Mouse (Mus musculus): ENCODE results near the gene Rabl6. TPM values are rescaled to one million over a fixed set of nuclear protein-coding genes. Genes with fewer than 3 reads are reported as not detected.

The Rabl6 gene
- polyA plus RNA-seq, 1 experiment from 2014 or later, result 56.4 TPM

DNA sequence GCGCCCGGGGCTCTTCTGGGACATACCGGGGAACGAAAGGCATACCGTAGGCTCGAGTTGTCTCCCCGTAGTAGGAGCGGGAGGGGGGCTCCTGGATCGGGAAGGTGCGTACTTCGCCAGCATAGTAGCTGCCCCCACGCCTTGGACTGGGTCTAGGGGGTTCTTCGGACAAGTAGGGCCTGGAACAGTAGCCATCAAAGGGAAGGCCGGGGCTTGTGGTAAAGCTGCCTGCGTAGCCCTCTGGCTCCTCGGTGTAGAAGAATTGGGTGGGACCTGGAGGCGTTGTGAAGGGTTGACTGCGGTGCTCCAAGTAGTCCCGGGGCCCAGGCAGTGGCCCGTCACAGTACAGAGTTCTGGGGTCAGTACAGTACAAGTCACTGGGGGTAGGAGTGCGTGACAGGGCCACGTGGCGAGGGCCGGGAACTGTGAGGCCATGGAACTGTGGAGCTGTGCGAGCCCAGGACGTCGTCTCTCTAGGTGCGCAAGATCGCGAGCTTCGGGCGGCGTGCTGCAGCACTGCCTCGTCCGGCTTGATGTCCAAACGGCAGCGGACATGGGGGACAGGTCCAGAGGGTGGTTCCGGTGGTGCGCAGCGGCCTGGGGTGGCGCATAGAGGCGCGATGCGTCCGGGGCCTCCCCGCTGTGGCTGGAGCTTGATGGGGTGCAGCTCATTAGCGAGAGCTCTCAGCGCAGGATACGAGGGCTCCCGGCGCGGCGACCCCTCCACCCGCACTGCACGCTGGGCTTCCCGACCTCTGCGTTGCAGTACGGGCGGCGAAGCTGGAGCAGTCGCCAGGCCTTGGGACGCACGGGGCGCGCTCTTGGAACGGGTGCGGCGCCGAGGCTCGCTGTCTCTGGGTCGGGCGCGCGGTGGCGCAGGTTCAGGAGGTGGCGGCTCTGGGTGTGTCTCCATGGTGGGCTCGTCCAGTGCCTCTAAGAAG is 29.3 kb downstream of the Rabl6 start:
- WGBS, result 4% methylated on average over 77 of the region's 77 CpGs
- Histone ChIP-seq H3K9ac (ENCODE audit: low read length) (no peak overlapping the region), H3K27ac (ENCODE audit: low read length) (no peak overlapping the region), H3K4me3 (replicated peaks; ENCODE audit: low read length) (peak overlapping the region; percentile 29), H3K9me3 (replicated peaks; ENCODE audit: control insufficient read depth, low read length) (no peaks in the 10 kb centered on the region), H3K36me3 (ENCODE audit: control insufficient read depth, insufficient read depth, low read length) (peaks cover 1% of the 10 kb centered on the region; the same call in 1 of the 2 replicates), H3K4me1 (ENCODE audit: control insufficient read depth, insufficient read depth, low read length) (peaks cover 48% of the 10 kb centered on the region), H3K4me2 (ENCODE audit: low read depth, low read length) (peak overlapping the region; percentile 48), H3K27me3 (ENCODE audit: control insufficient read depth, insufficient read depth, low read length) (peaks cover 49% of the 10 kb centered on the region)
- ATAC-seq (ENCODE audit: insufficient read depth, low FRiP score), result no peak

GRCm38 (mm10) chr2:25577951-25578795 is 30.1 kb downstream of the Rabl6 start:
- H3K9me3 ChIP-seq (replicated peaks; ENCODE audit: control insufficient read depth, low read length), result no peaks in the 10 kb centered on the region
- H3K36me3 ChIP-seq (ENCODE audit: control insufficient read depth, insufficient read depth, low read length), result no peaks in the 10 kb centered on the region; the same call in 1 of the 2 replicates
- no peak for ATAC-seq (ENCODE audit: insufficient read depth, low FRiP score)
- H3K4me2 ChIP-seq (ENCODE audit: low read depth, low read length), result peak overlapping the region; percentile 39
- H3K4me3 ChIP-seq (replicated peaks; ENCODE audit: low read length), result peak overlapping the region; percentile 29
- H3K27ac ChIP-seq (ENCODE audit: low read length), result no peak overlapping the region
- 7% methylated on average over 75 of the region's 75 CpGs for WGBS
- H3K9ac ChIP-seq (ENCODE audit: low read length), result peak overlapping the region; percentile 47; the same call in 1 of the 2 replicates
- H3K27me3 ChIP-seq (ENCODE audit: control insufficient read depth, insufficient read depth, low read length), result peaks cover 49% of the 10 kb centered on the region
- H3K4me1 ChIP-seq (ENCODE audit: control insufficient read depth, insufficient read depth, low read length), result peaks cover 55% of the 10 kb centered on the region

DNA sequence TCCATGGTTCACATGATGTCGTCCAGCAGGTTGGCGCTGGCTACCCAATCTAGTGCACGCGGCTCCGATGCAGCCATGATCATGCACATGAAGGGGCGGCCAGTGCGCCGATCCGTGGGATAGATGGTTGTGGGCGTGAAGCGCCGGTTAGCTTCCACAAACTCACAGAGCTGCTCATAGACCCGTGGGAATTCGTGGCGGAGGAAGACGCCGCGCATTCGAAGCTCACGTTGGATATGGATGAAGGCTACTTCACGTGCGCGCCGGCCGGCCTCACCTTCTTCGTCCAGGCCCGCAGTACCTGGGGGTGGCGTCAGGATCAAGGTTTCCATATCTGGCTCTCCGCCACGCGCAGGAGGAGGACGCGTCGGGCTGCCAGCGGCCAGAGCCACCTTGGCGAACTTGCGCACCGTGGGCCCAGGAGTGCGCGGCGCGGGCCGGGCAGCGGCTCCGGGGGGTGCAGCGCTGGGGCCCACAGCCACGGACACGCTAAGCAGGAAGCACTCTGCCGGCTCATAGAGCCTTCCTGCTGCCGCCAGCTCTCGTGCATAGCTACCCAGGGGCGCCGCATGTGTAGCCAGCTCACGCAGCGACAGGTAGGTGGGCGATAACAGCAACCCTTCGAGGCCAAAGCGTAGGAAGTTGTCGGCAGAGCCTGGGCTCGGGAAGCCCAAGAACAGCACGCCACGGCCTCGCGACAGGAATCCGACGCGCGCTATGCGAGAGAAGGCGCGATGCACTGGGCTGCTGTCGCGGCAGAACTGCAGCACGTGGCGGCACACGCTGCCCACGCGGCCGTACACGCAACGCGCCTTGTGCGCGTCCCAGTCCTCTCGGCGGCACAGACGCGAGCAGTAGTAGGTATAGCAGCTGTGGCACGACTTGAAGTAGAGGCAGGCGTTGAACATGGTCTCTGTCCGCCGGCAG is 31.1 kb downstream of the Rabl6 start:
- H3K9ac ChIP-seq (ENCODE audit: low read length), result peak overlapping the region; percentile 47; the same call in 1 of the 2 replicates
- H3K4me1 ChIP-seq (ENCODE audit: control insufficient read depth, insufficient read depth, low read length), result peaks cover 49% of the 10 kb centered on the region

DNA sequence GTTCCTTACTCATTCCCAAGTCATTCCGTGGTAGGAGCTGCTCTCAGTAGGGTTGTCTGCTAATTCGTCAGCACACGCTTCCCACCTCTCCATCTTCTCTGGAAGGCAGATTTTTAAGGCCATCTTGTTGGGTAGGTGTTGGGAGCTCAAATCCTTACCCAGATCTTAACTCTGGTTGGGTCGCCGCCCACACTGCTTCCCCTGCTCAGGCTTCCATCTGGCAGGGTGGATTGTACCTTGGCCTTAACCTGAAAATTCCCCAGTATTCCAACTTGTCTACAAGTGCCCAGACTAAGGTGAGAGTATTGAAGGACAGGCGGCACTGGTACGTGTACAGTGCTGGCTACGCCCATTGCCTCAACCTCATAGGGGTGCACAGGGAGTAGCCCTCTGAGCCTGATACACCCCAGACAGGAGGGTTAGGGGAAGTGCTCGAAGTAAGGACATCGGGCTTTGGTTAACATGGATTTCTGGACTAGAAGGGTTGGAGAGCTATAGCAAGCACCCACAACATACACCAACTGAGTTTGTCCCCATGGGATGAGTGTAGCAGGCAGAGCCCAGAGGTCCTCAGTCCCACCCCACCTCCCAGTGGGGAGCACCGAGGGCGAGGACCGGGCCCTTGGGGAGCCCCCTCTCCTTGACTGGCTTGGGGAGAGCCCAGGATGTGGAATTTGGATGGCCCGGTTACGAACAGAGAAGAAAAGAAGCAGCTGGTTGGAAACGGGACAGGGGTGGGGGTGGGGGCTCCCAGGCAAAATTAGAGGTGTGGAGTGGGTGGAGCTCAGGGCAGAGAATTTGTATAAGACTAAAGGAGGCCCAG is 32.1 kb downstream of the Rabl6 start:
- peak overlapping the region; percentile 96; the same call in 1 of the 2 replicates for H3K4me2 ChIP-seq (ENCODE audit: low read depth, low read length)
- H3K36me3 ChIP-seq (ENCODE audit: control insufficient read depth, insufficient read depth, low read length), result no peaks in the 10 kb centered on the region
- no peak overlapping the region for H3K27ac ChIP-seq (ENCODE audit: low read length)
- peaks cover 41% of the 10 kb centered on the region for H3K4me1 ChIP-seq (ENCODE audit: control insufficient read depth, insufficient read depth, low read length)
- H3K9ac ChIP-seq (ENCODE audit: low read length), result peak overlapping the region; percentile 87; the same call in 1 of the 2 replicates
- peaks cover 49% of the 10 kb centered on the region for H3K27me3 ChIP-seq (ENCODE audit: control insufficient read depth, insufficient read depth, low read length)
- 68% methylated on average over 16 of the region's 16 CpGs for WGBS
- no peak overlapping the region for H3K4me3 ChIP-seq (replicated peaks; ENCODE audit: low read length)
- ATAC-seq (ENCODE audit: insufficient read depth, low FRiP score), result no peak
- no peaks in the 10 kb centered on the region for H3K9me3 ChIP-seq (replicated peaks; ENCODE audit: control insufficient read depth, low read length)

More for the DNA sequence above, 31.1 kb downstream of the Rabl6 start:
- H3K27ac ChIP-seq (ENCODE audit: low read length), result no peak overlapping the region
- WGBS, result 17% methylated on average over 90 of the region's 92 CpGs
- no peak for ATAC-seq (ENCODE audit: insufficient read depth, low FRiP score)
- H3K9me3 ChIP-seq (replicated peaks; ENCODE audit: control insufficient read depth, low read length), result no peaks in the 10 kb centered on the region
- H3K36me3 ChIP-seq (ENCODE audit: control insufficient read depth, insufficient read depth, low read length), result no peaks in the 10 kb centered on the region
- H3K4me2 ChIP-seq (ENCODE audit: low read depth, low read length), result peak overlapping the region; percentile 39
- H3K27me3 ChIP-seq (ENCODE audit: control insufficient read depth, insufficient read depth, low read length), result peaks cover 49% of the 10 kb centered on the region
- H3K4me3 ChIP-seq (replicated peaks; ENCODE audit: low read length), result peak overlapping the region; percentile 25

DNA sequence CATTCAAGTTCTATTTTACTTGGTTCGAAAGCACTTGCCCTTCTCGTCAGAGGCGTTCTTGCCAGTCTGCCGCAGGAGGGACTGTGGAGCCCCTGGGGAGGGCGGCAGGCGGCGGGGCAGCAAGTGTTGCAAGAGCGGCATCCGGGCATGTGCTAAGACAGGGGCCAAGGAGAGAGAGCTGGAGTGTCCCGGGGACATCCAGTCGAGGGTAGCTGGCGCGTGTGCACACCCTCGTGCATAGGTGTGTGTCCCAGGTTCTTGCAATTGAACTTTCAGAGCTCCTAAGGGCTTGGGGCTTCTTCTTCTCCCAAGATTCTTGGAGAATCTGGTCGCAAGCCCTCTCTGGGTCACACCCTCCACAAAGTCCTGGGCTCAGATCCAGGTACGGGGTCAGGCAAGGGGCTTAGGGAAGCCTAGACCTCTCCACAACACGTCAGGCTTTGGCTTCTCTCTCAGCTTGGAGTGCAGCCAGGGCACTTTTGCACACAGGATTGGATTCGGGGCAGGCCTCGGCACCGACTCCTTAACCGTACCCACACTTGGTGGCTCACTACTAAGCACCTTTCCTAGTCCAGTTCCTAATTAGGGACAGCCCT is 32.8 kb downstream of the Rabl6 start:
- Histone ChIP-seq H3K9me3 (replicated peaks; ENCODE audit: control insufficient read depth, low read length) (no peaks in the 10 kb centered on the region), H3K27ac (ENCODE audit: low read length) (peak overlapping the region; percentile 97), H3K4me3 (replicated peaks; ENCODE audit: low read length) (peak overlapping the region; percentile 67), H3K4me1 (ENCODE audit: control insufficient read depth, insufficient read depth, low read length) (peaks cover 39% of the 10 kb centered on the region), H3K36me3 (ENCODE audit: control insufficient read depth, insufficient read depth, low read length) (0 out of 2 replicates have a peak, but pooled peaks cover 1% of the 10 kb centered on the region), H3K4me2 (ENCODE audit: low read depth, low read length) (peak overlapping the region; percentile 96), H3K9ac (ENCODE audit: low read length) (peak overlapping the region; percentile 87), H3K27me3 (ENCODE audit: control insufficient read depth, insufficient read depth, low read length) (peaks cover 44% of the 10 kb centered on the region)
- WGBS, result 12% methylated on average over 21 of the region's 21 CpGs
- ATAC-seq (ENCODE audit: insufficient read depth, low FRiP score), result no peak

DNA sequence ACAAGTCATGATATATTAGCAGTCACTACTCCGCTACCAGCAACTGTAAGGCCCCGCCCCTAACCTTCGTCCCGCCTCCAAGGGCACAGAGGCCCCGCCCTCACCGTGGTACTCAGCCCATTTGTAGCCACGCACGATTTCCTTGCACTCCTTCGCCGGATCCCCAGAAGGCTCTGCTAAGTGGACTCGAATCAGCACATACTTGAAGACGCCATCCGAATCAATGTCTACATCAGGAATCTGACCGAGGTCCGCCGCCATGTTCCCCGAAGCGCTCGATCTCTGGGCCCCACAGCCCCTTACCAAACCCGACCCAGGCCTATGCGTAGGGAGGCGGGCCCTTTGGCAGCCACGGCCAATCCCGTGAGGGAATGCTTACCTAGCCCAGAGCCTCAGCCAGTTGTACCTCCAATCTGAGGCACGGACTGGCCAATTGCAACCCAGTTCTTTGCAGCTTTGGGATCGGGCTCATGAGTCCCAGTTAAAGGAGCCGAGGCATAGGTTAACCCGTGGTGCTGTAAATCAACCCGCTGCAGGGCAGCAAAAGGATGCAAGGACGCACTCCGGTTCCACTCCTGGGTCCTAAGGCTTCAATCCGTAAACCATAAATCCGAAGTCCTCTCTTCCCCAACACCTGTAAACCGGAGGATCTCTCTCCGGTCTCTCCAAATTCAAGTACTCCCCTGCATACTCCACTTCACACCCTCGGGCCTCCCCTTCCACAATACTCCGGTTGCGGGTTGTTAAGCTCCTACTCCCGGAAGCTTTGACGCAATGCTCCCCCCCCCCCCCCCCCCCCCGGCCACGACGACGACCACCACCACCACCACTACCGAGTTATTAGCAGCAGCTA is 33.5 kb downstream of the Rabl6 start, which contains the start of the genes Mamdc4 and Phpt1:
TSS of gene Mamdc4 (minus strand) at position 267 of the 853 bp plus-strand sequence.
TSS of gene Phpt1 (minus strand) at position 646 of the 853 bp plus-strand sequence.
- H3K9me3 ChIP-seq (replicated peaks; ENCODE audit: control insufficient read depth, low read length), result no peaks in the 10 kb centered on the region
- peak within 1 kb of the TSS; percentile 87 for H3K9ac ChIP-seq (ENCODE audit: low read length)
- 0 out of 2 replicates have a peak, but pooled peaks cover 7% of the 10 kb centered on the region for H3K36me3 ChIP-seq (ENCODE audit: control insufficient read depth, insufficient read depth, low read length)
- peak within 1 kb of the TSS; percentile 67 for H3K4me3 ChIP-seq (replicated peaks; ENCODE audit: low read length)
- H3K4me2 ChIP-seq (ENCODE audit: low read depth, low read length), result peak within 1 kb of the TSS; percentile 96
- peak; percentile 98 for ATAC-seq (ENCODE audit: insufficient read depth, low FRiP score)
- peak within 1 kb of the TSS; percentile 97 for H3K27ac ChIP-seq (ENCODE audit: low read length)
- H3K27me3 ChIP-seq (ENCODE audit: control insufficient read depth, insufficient read depth, low read length), result peaks cover 37% of the 10 kb centered on the region
- 0% methylated on average over 44 of the region's 45 CpGs for WGBS
- H3K4me1 ChIP-seq (ENCODE audit: control insufficient read depth, insufficient read depth, low read length), result peaks cover 38% of the 10 kb centered on the region

DNA sequence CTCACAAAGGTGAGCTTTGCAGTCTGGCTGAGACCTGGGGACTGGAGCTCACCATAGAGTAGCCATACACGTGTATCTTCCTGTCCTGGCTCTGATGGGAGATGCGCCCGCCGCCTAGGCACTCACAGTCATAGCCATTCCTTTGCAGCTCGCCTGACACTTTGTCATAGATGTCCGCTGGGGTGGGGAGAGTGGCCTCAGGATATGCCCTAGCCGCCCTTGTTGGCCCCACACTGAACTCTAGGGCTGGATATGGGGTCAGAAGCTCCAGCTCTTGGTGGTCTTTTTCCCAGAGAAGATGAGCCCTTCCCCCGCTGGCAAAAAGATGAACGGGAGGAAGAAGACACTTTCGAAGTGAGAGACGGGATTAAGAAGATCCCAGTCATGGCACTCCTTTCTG is 34.2 kb downstream of the Rabl6 start:
- peaks cover 30% of the 10 kb centered on the region for H3K27me3 ChIP-seq (ENCODE audit: control insufficient read depth, insufficient read depth, low read length)
- peak overlapping the region; percentile 67 for H3K4me3 ChIP-seq (replicated peaks; ENCODE audit: low read length)
- peaks cover 31% of the 10 kb centered on the region for H3K4me1 ChIP-seq (ENCODE audit: control insufficient read depth, insufficient read depth, low read length)
- 0 out of 2 replicates have a peak, but pooled peaks cover 7% of the 10 kb centered on the region for H3K36me3 ChIP-seq (ENCODE audit: control insufficient read depth, insufficient read depth, low read length)
- 11% methylated on average over 11 of the region's 11 CpGs for WGBS
- peak overlapping the region; percentile 96 for H3K4me2 ChIP-seq (ENCODE audit: low read depth, low read length)
- no peaks in the 10 kb centered on the region for H3K9me3 ChIP-seq (replicated peaks; ENCODE audit: control insufficient read depth, low read length)
- H3K9ac ChIP-seq (ENCODE audit: low read length), result peak overlapping the region; percentile 87
- ATAC-seq (ENCODE audit: insufficient read depth, low FRiP score), result no peak
- peak overlapping the region; percentile 97 for H3K27ac ChIP-seq (ENCODE audit: low read length)
